Mouse (Mus musculus) G1E-ER4 (cell line): ENCODE results near the gene Map3k1. TPM values are rescaled to one million over a fixed set of nuclear protein-coding genes. Genes with fewer than 3 reads are reported as not detected.

Experiments used
- GATA1 ChIP-seq: IDR thresholded peaks from one replicate; pipeline ENCODE4 v1.8.0; 2012; ENCODE audit warnings: low read length, inconsistent platforms
- polyA plus RNA-seq: library from polyadenylated mRNA; stranded (reverse); fragments of >175 nt; gene quantifications from 2 replicates; pipeline ENCODE4 v1.2.3, GENCODE M21; 2012

The Map3k1 gene
- polyA plus RNA-seq, 1 experiment = 23.3 TPM

DNA sequence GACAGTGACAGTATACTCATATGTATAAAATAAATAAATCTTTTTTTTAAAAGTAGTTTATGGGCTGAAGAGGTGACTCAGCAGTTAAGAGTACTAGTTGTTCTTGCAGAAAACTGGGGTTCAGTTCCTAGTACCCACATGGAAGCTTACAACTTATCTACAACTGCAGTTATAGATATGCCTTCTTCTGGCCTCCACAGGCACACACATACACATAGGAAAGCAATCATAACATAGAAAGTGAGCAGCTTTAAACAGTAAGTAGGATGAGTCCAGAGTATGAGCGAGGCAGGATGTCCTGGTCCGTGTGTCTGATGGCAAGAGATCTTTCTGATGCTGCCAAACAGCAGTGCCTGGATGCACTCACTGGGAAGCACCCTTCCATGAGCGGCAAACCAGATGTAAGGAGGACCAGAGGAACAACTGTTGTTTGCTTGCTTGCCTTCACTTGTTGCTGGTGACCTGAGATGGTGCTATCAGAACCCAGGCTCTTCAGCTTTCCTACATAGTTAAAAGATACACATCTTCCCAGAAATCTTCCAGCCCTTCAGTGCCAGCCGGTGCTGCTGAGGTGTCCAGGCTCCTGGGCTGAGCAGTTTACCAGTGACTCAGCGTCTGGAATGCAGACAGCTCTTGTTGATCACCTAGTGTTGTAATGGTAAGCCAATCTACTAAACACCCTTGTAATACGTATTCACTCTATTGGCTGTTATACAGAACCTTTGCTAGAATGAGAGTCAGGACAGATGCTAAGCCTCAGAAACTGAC lies 64.4 kb downstream of the Map3k1 start:
- no peak for TF ChIP-seq GATA1

- TF ChIP-seq GATA1 = no peak
These were observed 66.7 kb downstream of the Map3k1 start for GRCm38 (mm10) chr13:111741991-111742615.

- no peak for TF ChIP-seq GATA1
These were observed 67.4 kb downstream of the Map3k1 start for GRCm38 (mm10) chr13:111741204-111741990.

GRCm38 (mm10) chr13:111726898-111727297 lies 81.9 kb downstream of the Map3k1 start:
- no peak for TF ChIP-seq GATA1

DNA sequence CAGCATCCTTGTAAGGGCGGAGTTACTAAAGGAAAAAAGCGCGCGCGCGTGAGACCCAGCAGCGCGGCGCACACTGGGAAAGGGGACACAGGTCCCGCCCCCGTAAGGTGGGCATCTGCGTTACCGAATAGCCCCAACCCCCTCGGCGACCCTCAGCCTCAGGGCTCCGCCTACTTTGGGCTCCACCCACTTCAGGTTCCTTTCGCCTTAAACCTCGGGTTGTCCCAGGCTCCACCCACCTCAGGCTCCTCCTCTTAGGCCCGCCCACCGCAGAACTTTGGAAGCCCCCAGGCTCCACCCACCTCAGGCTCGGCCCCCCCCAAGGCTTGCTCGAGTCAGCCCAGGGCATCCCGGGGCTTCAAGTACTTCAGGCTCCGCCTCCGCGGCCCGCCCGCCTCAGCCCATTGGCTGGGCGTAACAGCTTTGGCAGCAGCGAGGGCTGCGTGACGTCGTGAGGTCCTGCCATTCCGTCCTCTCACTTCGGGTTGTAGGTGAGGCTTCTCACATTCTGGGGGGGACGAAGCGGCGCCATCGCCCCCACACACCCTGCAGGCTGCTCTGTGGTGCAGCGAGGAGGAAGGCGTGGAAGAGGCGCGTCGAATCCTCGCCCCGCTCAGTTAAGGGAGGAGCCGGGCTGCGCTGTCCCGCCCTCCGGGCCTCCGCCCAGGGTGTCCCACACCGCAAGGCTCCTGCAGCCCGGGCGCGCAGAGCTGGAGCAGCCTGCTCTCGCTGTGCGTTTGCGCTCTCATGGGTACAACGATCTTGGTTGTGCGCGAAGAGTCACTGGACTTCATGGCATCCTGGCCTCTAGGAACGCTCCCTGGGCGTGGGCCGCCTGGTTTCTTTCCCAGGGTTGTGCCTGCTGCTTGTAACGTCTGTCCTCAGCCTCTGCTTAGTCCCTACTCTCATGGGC lies 83.4 kb downstream of the Map3k1 start:
- TF ChIP-seq GATA1 = no peak

DNA sequence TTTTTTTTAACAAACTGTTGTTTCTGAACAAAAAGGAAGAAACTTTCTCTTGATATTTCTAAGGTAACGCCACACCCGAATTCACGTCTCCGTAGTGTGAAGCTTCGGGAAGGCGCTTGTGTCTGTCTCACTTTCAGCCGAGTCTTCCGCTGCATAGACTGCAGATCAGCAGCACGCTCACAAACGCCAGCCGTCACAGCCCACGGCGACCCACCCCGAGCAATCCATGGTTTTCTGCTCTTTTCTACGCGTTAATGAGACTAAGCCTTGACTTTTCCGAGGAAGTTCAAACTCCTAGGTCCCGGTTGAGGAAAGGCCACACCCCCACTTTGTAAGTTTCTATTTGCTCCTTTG lies 84.0 kb downstream of the Map3k1 start:
- TF ChIP-seq GATA1 = no peak

- TF ChIP-seq GATA1 = no peak
These were observed 89.1 kb downstream of the Map3k1 start for GRCm38 (mm10) chr13:111719726-111720125.

- no peak for TF ChIP-seq GATA1
These were observed 98.3 kb downstream of the Map3k1 start for GRCm38 (mm10) chr13:111710531-111710930.

- no peak for TF ChIP-seq GATA1
These were observed 105.4 kb downstream of the Map3k1 start for GRCm38 (mm10) chr13:111703396-111703795.

Other genes starting within 250 kb of the Map3k1 start
- gene Gm10198, start 216.2 kb downstream of the Map3k1 start, polyA plus RNA-seq = not detected in 2 replicates
- 0.99 and 1.2 TPM in 2 replicates for gene Mier3, start 128.0 kb downstream of the Map3k1 start, polyA plus RNA-seq